Mouse (Mus musculus): ENCODE measurements around the gene Gm10282.

Gm10282 gene

GRCm38 (mm10) chr8:72324036-72324706 is 19.1 kb upstream of the Gm10282 start:
- in situ Hi-C loops (cut with MboI, MseI) = loop anchor here (5.0 kb wide), 1 partner anchor 43 kb away; no protein-coding TSS in a partner anchor

GRCm38 (mm10) chr8:72323131-72323725 is 18.2 kb upstream of the Gm10282 start:
- in situ Hi-C loops (cut with MboI, MseI) = loop anchor here (5.0 kb wide), 1 partner anchor 44 kb away; no protein-coding TSS in a partner anchor

- in situ Hi-C loops (cut with MboI, MseI) = loop anchor here (5.0 kb wide), 1 partner anchor 45 kb away; no protein-coding TSS in a partner anchor
Observed at GRCm38 (mm10) chr8:72322471-72322889, 17.4 kb upstream of the Gm10282 start.

- in situ Hi-C loops (cut with MboI, MseI) = loop anchor here (5.0 kb wide), 1 partner anchor 45 kb away; no protein-coding TSS in a partner anchor
Observed at GRCm38 (mm10) chr8:72321635-72322441, 16.8 kb upstream of the Gm10282 start.

GRCm38 (mm10) chr8:72320803-72321583 is 15.9 kb upstream of the Gm10282 start:
- in situ Hi-C loops (cut with MboI, MseI) = loop anchor here (5.0 kb wide), 1 partner anchor 46 kb away; no protein-coding TSS in a partner anchor

GRCm38 (mm10) chr8:72319921-72320802 is 15.1 kb upstream of the Gm10282 start:
- in situ Hi-C loops (cut with MboI, MseI) = loop anchor here (5.0 kb wide), 1 partner anchor 47 kb away; no protein-coding TSS in a partner anchor

- in situ Hi-C loops (cut with MboI, MseI) = no loop called here
Observed at GRCm38 (mm10) chr8:72319397-72319796, 14.3 kb upstream of the Gm10282 start.

GRCm38 (mm10) chr8:72318801-72319322 is 13.8 kb upstream of the Gm10282 start, which contains the start of gene Klf2:
TSS of gene Klf2 (plus strand) at chr8:72319033.
- in situ Hi-C loops (cut with MboI, MseI) = no loop called here

- in situ Hi-C loops (cut with MboI, MseI) = no loop called here
Observed at GRCm38 (mm10) chr8:72317741-72318301, 12.8 kb upstream of the Gm10282 start.

- in situ Hi-C loops (cut with MboI, MseI) = no loop called here
Observed at GRCm38 (mm10) chr8:72316053-72316695, 11.1 kb upstream of the Gm10282 start.

GRCm38 (mm10) chr8:72312926-72313518 is 8.0 kb upstream of the Gm10282 start:
- in situ Hi-C loops (cut with MboI, MseI) = no loop called here

GRCm38 (mm10) chr8:72310849-72311506 is 5.9 kb upstream of the Gm10282 start:
- in situ Hi-C loops (cut with MboI, MseI) = no loop called here

GRCm38 (mm10) chr8:72308276-72308675 is 3.2 kb upstream of the Gm10282 start:
- in situ Hi-C loops (cut with MboI, MseI) = loop anchor here (5.0 kb wide), 1 partner anchor 41 kb away; no protein-coding TSS in a partner anchor

- in situ Hi-C loops (cut with MboI, MseI) = loop anchor here (5.0 kb wide), 1 partner anchor 40 kb away; no protein-coding TSS in a partner anchor
Observed at GRCm38 (mm10) chr8:72306913-72307312, 1.9 kb upstream of the Gm10282 start.

- in situ Hi-C loops (cut with MboI, MseI) = no loop called here
Observed at GRCm38 (mm10) chr8:72303633-72304032, 1.4 kb downstream of the Gm10282 start.

- in situ Hi-C loops (cut with MboI, MseI) = no loop called here
Observed at GRCm38 (mm10) chr8:72302986-72303612, 2.0 kb downstream of the Gm10282 start.

- in situ Hi-C loops (cut with MboI, MseI) = no loop called here
Observed at GRCm38 (mm10) chr8:72301497-72301896, 3.6 kb downstream of the Gm10282 start.

Measured in regulatory T cell (primary cell).